Mouse (Mus musculus) left cerebral cortex, postnatal 4 days (tissue): ENCODE results near the gene Apol10b. TPM values are rescaled to one million over a fixed set of nuclear protein-coding genes. Genes with fewer than 3 reads are reported as not detected.
"Not testable (repeated sequence)": the region's sequence is repeated elsewhere in the genome, so short reads cannot be mapped to it uniquely, and the experiment has no call there.

Experiments
- DNase-seq: peaks from one replicate; pipeline ENCODE4 v3.0.0-alpha.2; 2022
- intact Hi-C: fragments of 180-260 bp; cut with DNase I; formaldehyde crosslinking; loops from one replicate; pipeline ENCODE4 v1.15.1; 2025
- total RNA-seq, 2 experiments: library from RNA; stranded (reverse); gene quantifications; 2 replicates each; pipeline ENCODE4 v1.2.3; 2021

The Apol10b gene
- not detected for total RNA-seq

DNA sequence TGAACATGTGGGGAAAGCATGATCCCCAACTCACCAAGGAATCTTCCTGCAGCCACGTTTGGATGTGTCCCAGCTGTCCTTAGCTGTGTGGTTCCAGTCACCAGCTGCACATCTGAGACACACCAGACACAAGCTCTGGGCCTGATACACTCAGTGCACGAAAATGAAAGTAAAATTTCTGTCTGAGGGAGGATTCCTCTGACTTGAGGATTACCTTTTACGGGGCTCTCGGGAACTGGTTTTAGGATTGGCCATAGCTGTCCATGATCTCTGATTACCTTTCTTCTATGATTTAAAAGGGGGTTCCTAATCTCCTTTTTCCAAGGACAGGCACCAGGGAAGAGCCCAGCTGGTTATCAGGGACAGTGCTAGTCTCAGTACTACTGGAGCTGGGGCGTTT is at the start of gene Apol10b:
Apol10b (minus strand) TSS at position 165 of the 400 bp plus-strand sequence.
- intact Hi-C loops = no loop called here
- DNase-seq = no peak

DNA sequence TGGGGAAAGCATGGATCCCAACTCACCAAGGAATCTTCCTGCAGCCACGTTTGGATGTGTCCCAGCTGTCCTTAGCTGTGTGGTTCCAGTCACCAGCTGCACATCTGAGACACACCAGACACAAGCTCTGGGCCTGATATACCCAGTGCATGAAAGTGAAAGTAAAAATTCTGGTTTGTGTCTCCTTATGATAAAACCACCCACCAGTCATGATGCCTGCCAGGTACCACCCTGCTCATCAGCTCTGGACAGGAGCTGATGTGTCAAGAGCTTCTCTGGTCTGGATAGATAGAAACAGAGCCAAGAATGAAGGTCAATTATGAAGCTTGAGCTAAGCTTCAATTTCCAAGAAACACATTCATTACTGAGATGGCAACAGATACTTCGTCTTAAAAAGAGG is 47.3 kb upstream of the Apol10b start, which contains the start of gene Apol11b:
Apol11b (minus strand) TSS at position 111 of the 400 bp plus-strand sequence.
- intact Hi-C loops, DNase-seq: not testable (repeated sequence)

DNA sequence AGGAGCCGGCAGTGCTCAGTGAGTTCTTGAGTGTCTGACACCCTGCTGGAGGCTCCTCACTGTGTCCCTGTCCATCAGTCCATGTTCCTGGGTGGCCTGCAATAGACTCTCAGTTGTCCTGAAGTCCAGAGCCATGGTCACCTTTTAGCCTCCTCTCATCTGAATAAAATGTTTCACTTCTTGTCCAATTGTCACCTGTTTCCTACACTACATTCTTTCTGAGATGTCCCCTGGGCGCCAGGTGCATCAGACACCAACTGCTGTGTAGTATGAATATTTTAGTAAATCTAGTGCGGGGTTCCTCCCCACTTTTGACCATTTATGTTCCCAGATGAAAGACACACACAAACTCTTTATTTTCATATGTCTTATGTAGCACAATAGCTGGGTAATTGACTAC is 33.9 kb upstream of the Apol10b start:
- intact Hi-C loops = loop anchor here (5.0 kb wide), 1 partner anchor 108 kb away; no protein-coding TSS in a partner anchor
- DNase-seq = not testable (repeated sequence)

DNA sequence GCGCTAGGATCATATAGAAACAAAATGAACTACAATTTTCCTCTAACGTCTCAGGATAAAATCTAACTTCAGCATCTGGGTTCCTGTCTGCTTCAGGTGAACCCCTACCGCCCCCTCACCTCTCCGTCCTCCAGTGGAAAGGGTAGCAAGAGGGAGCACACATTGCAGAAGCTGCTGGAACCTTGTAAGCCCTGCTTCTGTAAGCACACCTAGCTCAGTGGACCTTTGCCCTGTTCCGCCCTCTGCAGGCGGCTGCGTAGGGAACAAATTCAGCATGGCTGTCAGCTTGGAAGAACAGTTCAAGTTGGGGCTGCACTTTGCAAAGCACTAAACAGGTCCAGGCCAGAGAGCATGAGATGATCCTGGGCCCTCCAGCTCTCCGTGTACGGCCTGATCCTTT is 32.7 kb upstream of the Apol10b start:
- intact Hi-C loops = not testable (repeated sequence)

DNA sequence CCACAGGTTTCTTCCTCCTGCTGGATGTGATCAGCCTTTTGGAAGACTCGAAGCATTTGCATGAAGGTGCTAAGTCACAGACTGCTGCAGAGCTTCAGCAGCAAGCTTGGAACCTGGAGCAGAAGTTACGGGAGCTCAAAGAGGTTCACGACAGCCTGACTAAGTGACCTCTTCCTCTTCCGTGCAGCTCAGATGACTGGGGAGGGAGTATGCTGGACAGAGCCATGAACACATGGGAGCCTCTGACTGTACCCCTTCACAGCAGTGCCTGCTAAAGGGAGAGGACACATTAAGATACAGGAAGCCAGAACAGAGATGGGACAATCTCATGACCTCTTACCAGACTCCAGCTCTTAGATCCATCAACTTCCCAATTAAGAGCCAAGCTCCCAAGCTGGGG is 30.5 kb upstream of the Apol10b start:
- DNase-seq, intact Hi-C loops: not testable (repeated sequence)

More for the DNA sequence above, 32.7 kb upstream of the Apol10b start:
- not testable (repeated sequence) for DNase-seq

DNA sequence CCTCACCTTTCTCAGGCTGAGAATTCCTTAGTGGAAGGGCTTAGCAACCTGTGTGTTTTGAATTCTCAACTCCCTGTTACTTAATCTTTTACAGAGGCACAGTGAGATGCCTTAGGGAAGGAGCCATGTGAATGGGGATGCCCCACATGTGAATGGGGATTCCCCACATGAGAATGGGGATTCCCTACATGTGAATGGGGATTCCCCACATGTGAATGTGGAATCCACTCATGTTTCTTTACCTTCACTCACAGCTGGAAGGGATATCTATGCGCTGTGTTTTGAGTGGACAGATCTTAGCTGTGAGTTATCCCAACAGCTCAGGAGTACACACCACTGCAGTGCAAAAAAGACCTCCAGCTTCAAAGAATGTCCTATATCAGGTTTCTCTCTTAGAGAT is 28.8 kb upstream of the Apol10b start:
- intact Hi-C loops = no loop called here

DNA sequence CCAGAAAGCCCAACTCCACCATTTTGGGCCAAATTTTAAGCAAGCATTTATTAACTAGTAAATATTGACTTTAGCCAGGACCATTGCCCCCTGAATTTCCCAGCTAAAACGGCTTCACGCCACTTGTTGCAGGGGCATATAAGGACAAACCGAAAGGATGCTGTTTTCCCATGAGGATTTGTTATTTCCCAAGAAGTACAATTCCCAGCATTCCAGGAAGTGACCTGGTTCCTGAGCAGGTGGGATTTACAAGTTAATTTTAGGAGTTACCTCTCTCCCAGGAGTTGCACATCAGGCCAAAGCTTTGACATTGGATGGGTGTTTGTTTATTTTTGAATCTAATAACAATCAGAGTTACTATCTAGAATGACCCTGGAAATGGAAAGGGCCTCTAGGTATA is 10.1 kb upstream of the Apol10b start:
- intact Hi-C loops = no loop called here
- no peak for DNase-seq

More for the DNA sequence above, 28.8 kb upstream of the Apol10b start:
- no peak for DNase-seq

DNA sequence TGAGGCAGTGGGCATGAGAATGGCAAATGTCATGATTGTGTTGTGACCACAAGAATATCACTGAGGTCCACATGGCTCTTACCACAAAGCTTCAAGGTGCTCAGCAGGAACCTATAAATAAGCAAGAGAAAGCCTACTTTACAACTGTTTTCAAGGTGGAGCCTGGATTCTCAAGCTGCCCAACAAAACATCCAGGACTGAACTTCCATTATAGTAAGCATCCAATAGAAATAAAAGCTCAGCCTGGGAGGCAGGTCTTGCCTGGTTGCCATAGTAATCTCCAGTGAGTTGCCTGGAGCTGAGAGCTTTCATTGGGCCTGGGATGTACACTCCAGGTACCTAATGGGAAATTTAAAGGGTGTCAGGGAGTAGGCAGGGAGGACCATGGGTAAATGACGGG is 3.0 kb upstream of the Apol10b start, which contains the start of gene Gm36245:
Gm36245 (plus strand) TSS at position 301 of the 400 bp plus-strand sequence.
- intact Hi-C loops = no loop called here
- no peak for DNase-seq

DNA sequence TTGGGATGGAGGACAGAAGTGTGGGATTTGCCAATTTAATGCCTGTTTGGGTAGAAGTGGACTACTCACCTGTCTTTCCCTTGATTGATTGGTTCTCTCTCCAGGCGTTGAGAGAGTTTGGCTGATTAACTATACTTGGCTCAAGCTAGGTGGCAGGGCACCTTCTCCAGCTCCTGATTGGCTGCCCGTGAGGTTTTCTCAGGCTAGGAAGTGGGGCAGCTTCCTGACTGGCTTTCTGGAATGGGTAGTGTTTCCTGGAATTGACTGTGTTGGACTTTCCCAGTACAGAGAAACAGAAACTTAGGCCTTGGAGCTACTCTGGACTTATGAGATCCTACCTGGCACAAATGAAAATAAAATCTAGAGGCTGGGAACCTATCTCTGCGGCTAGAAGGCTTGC is 2.5 kb upstream of the Apol10b start:
- intact Hi-C loops = no loop called here
- no peak for DNase-seq

DNA sequence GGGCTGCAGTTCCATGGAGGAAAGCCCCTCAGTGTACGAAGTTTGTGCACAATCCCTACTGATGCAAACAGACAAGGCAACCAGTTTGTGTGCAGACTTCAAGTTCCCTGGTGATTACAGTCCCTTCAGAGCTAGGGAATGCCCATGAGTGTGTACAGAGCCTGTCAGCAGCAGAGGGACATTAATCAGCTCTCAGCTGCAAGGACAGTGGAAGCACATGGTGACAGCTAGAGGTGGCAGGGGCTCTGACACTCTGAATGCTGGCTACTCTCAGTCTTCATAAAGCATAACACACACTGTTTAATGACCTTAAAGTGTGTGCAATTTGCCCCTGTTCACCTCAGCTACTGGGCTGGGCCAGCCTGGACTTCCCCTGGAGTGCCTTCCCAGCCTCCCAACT is 2.4 kb downstream of the Apol10b start:
- no peak for DNase-seq
- intact Hi-C loops = no loop called here

DNA sequence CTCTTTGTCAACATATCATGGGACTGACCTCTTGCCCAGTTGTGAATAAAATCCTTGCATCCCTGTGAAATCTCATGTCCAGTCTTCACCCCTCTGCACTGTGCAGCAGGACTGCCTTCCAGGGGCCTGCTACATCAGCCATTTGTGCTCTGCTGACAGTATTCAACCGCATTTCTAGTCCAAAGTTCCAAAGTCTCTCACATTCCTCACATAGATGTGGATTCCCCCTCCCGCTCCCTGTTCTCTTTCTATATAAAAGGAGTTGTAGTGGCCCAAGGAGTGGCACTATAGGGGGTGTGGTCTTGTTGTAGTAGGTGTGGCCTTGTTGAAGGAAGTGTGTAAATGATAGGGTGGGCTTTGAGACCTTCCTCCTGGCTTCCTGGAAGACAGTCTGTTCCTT is 5.0 kb downstream of the Apol10b start:
- intact Hi-C loops = no loop called here
- DNase-seq = no peak

DNA sequence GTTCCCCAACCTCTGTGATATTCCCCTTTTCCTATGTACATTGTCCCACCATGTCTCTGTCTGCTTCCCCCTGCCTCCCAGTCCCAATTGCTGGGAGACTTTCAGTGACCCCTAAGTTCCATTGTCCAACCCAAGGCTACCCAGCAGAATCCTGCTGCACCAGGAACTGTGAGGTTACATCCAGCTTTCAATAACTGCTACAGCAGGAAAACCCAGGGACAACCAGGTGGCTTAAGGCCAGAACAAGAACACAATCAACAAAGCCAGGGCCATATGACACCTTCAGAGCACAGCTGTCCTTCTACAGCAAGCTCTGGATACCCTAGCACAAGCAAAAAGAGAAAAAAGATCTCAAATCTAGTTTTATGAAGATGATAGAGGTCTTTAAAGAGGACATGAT is 6.9 kb downstream of the Apol10b start:
- no peak for DNase-seq
- intact Hi-C loops = no loop called here

DNA sequence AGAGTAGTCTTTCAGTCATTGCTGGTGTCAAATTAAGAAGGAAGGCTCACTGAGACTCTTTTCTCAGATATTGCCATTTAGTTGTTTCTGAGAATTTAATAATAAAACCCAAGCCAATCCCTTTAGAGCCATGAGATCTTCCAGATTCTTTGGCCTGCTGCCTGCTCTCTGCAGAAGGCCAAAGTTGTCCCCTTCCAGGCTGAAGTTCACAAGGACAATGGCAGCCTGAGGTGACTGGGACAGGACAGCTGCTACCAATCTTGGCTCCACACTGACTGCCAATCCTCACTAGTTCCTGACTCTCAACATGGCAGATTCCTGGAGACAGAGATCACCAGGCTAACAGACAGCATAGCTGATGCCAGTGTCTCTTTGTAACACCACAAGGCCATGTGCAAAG is 8.9 kb downstream of the Apol10b start:
- DNase-seq = peak; percentile 11
- intact Hi-C loops = no loop called here

DNA sequence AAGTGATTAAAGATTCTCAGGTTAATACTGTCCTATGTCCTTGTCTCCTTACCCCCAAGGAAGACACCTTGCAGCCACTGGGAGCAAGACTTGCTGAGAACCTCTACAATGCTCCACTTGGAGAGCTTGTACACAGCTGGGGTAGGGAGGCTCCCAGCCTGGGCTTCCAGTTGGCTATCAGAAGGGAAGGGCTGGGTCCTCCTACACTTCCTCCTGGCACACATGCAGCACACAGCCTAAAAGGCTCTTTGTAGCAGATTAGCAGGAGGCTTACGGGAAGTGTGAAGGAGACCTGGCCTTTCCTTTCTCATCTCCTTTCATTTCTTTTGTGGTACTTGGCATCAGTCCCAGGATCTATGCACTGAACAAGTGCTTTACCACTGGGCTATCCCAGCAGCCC is 14.2 kb downstream of the Apol10b start:
- DNase-seq = no peak
- intact Hi-C loops = no loop called here

DNA sequence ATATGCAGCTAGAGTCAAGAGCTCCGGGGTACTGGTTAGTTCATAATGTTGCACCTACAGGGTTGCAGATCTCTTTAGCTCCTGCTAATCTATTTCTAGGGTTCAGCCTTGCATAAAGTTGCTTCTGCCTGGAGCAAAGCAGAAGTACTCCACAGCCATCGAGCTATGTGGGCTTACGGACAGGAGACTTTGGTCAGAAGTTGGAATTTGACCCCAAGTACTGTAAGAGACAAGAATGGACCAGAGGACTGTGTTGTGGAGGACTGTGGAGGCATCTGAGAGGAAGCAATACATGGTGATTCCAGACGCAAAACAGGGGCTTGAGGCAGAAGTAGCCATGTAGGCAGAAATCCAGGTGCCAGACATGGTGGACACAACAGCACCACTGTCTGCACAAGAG is 16.6 kb downstream of the Apol10b start:
- intact Hi-C loops = no loop called here

DNA sequence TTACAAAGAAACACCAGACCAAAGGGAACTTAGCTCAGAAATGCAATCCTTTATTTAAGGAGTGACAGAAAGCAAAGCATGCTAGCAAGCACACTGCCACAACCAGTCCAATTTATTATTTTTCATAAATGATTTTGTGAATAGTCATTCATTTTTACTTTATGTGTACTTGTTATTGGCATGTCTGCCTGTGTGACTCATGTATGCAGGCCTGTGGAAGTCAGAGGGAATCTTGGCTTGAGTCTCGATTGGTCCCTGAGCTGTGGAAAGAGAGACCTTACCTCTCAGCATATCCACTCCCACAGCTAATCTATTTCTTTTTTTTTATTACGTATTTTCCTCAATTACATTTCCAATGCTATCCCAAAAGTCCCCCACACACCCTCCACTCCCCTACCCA is 17.1 kb downstream of the Apol10b start:
- no peak for DNase-seq
- intact Hi-C loops = no loop called here

More for the DNA sequence above, 16.6 kb downstream of the Apol10b start:
- DNase-seq = no peak

DNA sequence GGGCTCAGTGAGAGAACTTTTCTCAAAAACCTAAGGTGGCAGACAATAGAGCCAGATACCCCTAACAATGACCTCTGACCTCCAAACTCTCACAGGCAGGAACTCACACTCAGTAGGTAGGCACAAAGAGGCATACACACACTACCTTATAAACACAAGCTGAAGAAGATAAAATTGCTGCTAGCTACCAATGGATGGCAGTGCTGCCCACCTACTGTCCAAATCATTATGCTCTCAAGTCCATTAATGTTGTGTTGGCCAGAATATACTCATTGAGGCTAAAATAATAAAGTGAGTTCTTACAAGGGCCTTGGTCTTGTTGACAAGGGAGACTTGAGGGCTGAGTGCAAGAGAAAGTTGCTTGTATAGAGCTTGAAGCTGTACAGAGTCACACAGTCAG is 32.7 kb downstream of the Apol10b start:
- intact Hi-C loops = no loop called here

DNA sequence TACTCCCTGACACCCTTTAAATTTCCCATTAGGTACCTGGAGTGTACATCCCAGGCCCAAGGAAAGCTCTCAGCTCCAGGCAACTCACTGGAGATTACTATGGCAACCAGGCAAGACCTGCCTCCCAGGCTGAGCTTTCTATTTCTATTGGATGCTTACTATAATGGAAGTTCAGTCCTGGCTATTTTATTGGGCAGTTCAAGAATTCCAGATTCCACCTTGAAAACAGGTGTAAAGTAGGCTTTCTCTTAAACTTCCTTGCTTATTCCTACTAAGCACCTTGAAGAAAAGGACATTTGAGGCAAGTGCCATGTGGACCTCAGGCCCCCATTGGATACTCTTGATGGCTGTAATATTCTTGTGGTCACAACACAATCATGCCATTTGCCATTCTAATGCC is 34.1 kb downstream of the Apol10b start, which contains the start of gene 1700025B11Rik:
1700025B11Rik (minus strand) TSS at position 101 of the 400 bp plus-strand sequence.
- intact Hi-C loops = no loop called here
- DNase-seq = no peak

More for the DNA sequence above, 32.7 kb downstream of the Apol10b start:
- DNase-seq = no peak

DNA sequence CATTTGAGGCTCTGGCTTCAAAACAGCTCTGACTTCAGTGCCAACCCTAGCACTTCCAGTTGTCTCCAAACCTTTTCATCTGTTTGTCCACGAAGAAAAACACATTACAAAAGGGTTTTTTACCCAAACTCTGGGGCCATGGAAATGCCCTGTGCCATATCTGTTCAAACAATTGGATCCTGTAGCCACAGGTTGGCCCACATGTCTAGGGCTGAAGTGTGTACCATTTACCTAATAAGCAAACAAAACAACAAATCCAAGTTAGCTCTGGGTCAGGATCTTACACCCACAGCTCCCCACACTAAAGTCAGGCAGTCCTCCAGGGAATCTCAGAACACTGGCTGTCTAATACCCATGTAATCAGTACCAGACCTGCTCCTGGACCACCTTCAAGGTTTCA is 56.7 kb downstream of the Apol10b start:
- DNase-seq, intact Hi-C loops: not testable (repeated sequence)
